Mouse (Mus musculus): ENCODE measurements at regions not wholly inside any gene's neighbourhood (a gene's known extent, or its start where the extent isn't known, plus 50 kb on each side); places are given as distances from the start of the nearest gene placed in this dataset.

DNA sequence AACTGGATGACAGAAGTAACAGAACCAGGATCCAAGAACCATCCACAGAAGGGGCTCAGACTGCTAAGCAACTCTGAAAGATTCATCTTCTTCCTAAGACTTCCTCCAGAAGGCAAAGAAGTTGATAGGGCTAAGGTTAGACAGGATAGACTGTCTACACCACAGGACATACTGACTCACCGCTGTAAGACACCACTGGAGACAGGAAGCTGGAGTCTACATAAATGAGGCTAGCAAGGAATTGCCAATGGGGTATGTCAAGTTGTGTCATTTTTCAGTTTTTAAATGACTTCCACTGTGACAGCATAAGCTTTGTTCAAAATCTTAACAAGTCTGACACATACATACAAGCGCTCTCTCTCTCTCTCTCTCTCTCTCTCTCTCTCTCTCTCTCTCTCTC, 645.4 kb upstream of the Gm10131 start:
- 86% methylated on average over 2 of the region's 2 CpGs for WGBS
- Histone ChIP-seq H3K9ac (ENCODE audit: low read length) (no peak overlapping the region), H3K36me3 (ENCODE audit: control insufficient read depth, insufficient read depth, low read length) (no peaks in the 10 kb centered on the region), H3K4me2 (ENCODE audit: low read length) (no peak overlapping the region), H3K4me1 (ENCODE audit: control insufficient read depth in 2 of 2, insufficient read depth in 2 of 2, low read length in 2 of 2) (peaks cover 7 to 31% of the 10 kb centered on the region in 2 experiments), H3K27ac (replicated peaks in 1 of 2; ENCODE audit: control insufficient read depth in 1 of 2, insufficient read depth in 1 of 2, low read depth in 2 of 2, low read length in 2 of 2) (no peak overlapping the region), H3K9me3 (ENCODE audit: control insufficient read depth, low read length) (no peaks in the 10 kb centered on the region), H3K4me3 (ENCODE audit: control insufficient read depth in 1 of 2, insufficient read depth in 1 of 2, low read depth in 1 of 2, low read length in 2 of 2) (no peak overlapping the region), H3K27me3 (ENCODE audit: control insufficient read depth, insufficient read depth, low read length) (peaks cover 6% of the 10 kb centered on the region)
- ATAC-seq (ENCODE audit: insufficient number of reproducible peaks, insufficient read depth, low FRiP score, low read depth): no peak

DNA sequence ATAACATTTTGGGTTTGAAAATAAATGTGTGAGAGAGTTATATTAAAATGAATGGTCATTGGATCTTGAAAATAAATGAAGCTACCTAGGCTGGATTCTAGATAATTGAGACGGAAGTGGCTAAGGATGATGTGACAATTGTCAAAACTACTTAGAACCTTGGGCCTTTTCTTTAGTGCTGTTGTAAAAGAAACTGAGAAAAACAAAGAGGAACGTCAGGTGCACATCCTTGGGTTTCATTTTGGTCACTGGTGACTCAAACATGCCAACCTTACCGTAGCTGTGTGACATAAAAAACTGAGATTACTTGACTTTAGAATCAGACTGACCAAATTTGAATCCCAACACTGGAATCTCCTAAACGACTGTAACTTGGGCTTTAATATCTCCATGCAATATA, 644.6 kb upstream of the Gm10131 start:
- ATAC-seq (ENCODE audit: insufficient number of reproducible peaks, insufficient read depth, low FRiP score, low read depth): no peak
- no peak overlapping the region for H3K4me2 ChIP-seq (ENCODE audit: low read length)
- no peak overlapping the region for H3K27ac ChIP-seq (replicated peaks in 1 of 2; ENCODE audit: control insufficient read depth in 1 of 2, insufficient read depth in 1 of 2, low read depth in 2 of 2, low read length in 2 of 2)
- H3K9ac ChIP-seq (ENCODE audit: low read length): no peak overlapping the region
- 89% methylated on average over 4 of the region's 4 CpGs for WGBS
- H3K4me3 ChIP-seq (ENCODE audit: control insufficient read depth in 1 of 2, insufficient read depth in 1 of 2, low read depth in 1 of 2, low read length in 2 of 2): no peak overlapping the region
- peaks cover 6% of the 10 kb centered on the region for H3K27me3 ChIP-seq (ENCODE audit: control insufficient read depth, insufficient read depth, low read length)
- H3K4me1 ChIP-seq (ENCODE audit: control insufficient read depth in 2 of 2, insufficient read depth in 2 of 2, low read length in 2 of 2): peaks cover 4 to 26% of the 10 kb centered on the region in 2 experiments
- H3K9me3 ChIP-seq (ENCODE audit: control insufficient read depth, low read length): no peaks in the 10 kb centered on the region
- H3K36me3 ChIP-seq (ENCODE audit: control insufficient read depth, insufficient read depth, low read length): no peaks in the 10 kb centered on the region

DNA sequence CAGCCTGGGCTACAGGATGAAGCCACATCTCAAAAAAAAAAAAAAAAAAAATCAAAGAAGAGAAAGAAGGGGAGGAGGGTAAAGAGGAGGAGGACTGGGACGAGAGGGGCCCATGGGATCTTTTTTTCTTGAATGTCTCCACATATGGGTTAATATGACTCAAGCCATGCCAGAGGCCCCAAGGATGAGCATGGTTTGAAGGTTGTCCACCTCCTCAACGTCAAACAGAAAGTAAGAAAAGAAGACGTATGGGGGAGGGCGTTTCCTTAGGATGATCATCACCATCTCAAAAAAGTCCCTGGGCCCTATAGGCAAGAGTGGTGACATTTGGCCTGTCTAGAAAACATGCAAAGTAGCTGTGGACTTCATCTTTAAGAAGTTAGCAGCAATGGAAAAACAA, 643.9 kb upstream of the Gm10131 start:
- H3K9ac ChIP-seq (ENCODE audit: low read length): no peak overlapping the region
- no peak overlapping the region for H3K27ac ChIP-seq (replicated peaks in 1 of 2; ENCODE audit: control insufficient read depth in 1 of 2, insufficient read depth in 1 of 2, low read depth in 2 of 2, low read length in 2 of 2)
- WGBS: 86% methylated on average over 4 of the region's 4 CpGs
- peaks cover 4 to 21% of the 10 kb centered on the region in 2 experiments for H3K4me1 ChIP-seq (ENCODE audit: control insufficient read depth in 2 of 2, insufficient read depth in 2 of 2, low read length in 2 of 2)
- no peak for ATAC-seq (ENCODE audit: insufficient number of reproducible peaks, insufficient read depth, low FRiP score, low read depth)
- no peaks in the 10 kb centered on the region for H3K36me3 ChIP-seq (ENCODE audit: control insufficient read depth, insufficient read depth, low read length)
- H3K9me3 ChIP-seq (ENCODE audit: control insufficient read depth, low read length): no peaks in the 10 kb centered on the region
- peaks cover 6% of the 10 kb centered on the region for H3K27me3 ChIP-seq (ENCODE audit: control insufficient read depth, insufficient read depth, low read length)
- no peak overlapping the region for H3K4me2 ChIP-seq (ENCODE audit: low read length)
- no peak overlapping the region for H3K4me3 ChIP-seq (ENCODE audit: control insufficient read depth in 1 of 2, insufficient read depth in 1 of 2, low read depth in 1 of 2, low read length in 2 of 2)

- WGBS: 5% methylated on average over 10 of the region's 10 CpGs
- Histone ChIP-seq H3K4me2 (ENCODE audit: low read length) (peak overlapping the region; percentile 26), H3K36me3 (ENCODE audit: control insufficient read depth, insufficient read depth, low read length) (no peaks in the 10 kb centered on the region), H3K27ac (replicated peaks in 1 of 2; ENCODE audit: control insufficient read depth in 1 of 2, insufficient read depth in 1 of 2, low read depth in 2 of 2, low read length in 2 of 2) (peak overlapping the region in 1 of 2 experiments; percentile 24; a peak in 1 of 4 replicates), H3K9me3 (ENCODE audit: control insufficient read depth, low read length) (no peaks in the 10 kb centered on the region), H3K4me3 (ENCODE audit: control insufficient read depth in 1 of 2, insufficient read depth in 1 of 2, low read depth in 1 of 2, low read length in 2 of 2) (no peak overlapping the region), H3K4me1 (ENCODE audit: control insufficient read depth in 2 of 2, insufficient read depth in 2 of 2, low read length in 2 of 2) (peaks cover 4 to 18% of the 10 kb centered on the region in 2 experiments), H3K9ac (ENCODE audit: low read length) (no peak overlapping the region), H3K27me3 (ENCODE audit: control insufficient read depth, insufficient read depth, low read length) (peaks cover 6% of the 10 kb centered on the region)
- ATAC-seq (ENCODE audit: insufficient number of reproducible peaks, insufficient read depth, low FRiP score, low read depth): peak; percentile 70
Measured at GRCm38 (mm10) chr8:34753046-34753445, 641.5 kb upstream of the Gm10131 start.

GRCm38 (mm10) chr8:34748521-34748920, 637.0 kb upstream of the Gm10131 start:
- no peaks in the 10 kb centered on the region for H3K9me3 ChIP-seq (ENCODE audit: control insufficient read depth, low read length)
- no peak overlapping the region for H3K27ac ChIP-seq (replicated peaks in 1 of 2; ENCODE audit: control insufficient read depth in 1 of 2, insufficient read depth in 1 of 2, low read depth in 2 of 2, low read length in 2 of 2)
- H3K4me1 ChIP-seq (ENCODE audit: control insufficient read depth in 2 of 2, insufficient read depth in 2 of 2, low read length in 2 of 2): peaks cover 4 to 14% of the 10 kb centered on the region in 2 experiments
- H3K9ac ChIP-seq (ENCODE audit: low read length): no peak overlapping the region
- no peaks in the 10 kb centered on the region for H3K27me3 ChIP-seq (ENCODE audit: control insufficient read depth, insufficient read depth, low read length)
- 46% methylated on average over 8 of the region's 8 CpGs for WGBS
- no peak for ATAC-seq (ENCODE audit: insufficient number of reproducible peaks, insufficient read depth, low FRiP score, low read depth)
- H3K4me3 ChIP-seq (ENCODE audit: control insufficient read depth in 1 of 2, insufficient read depth in 1 of 2, low read depth in 1 of 2, low read length in 2 of 2): no peak overlapping the region
- H3K4me2 ChIP-seq (ENCODE audit: low read length): no peak overlapping the region
- H3K36me3 ChIP-seq (ENCODE audit: control insufficient read depth, insufficient read depth, low read length): no peaks in the 10 kb centered on the region

DNA sequence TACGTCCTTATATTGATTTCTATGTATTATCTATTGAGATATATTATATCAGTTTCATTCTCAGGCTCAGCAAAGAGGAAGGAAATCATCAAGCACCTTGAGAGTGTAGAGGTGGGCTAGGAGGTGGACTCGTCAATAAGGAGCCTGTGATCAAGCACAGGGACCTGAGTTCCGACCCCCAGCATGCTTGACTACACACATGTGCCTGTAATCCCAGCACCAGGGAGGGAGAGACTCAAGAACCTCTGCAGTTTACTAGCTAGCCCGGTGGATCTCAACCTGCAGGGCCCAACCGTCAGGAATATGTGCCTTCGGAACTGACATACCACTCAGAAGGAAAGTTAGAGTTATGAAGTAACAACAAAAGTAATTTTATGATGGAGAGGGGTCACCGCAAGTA, 634.2 kb upstream of the Gm10131 start:
- ATAC-seq (ENCODE audit: insufficient number of reproducible peaks, insufficient read depth, low FRiP score, low read depth): no peak
- H3K36me3 ChIP-seq (ENCODE audit: control insufficient read depth, insufficient read depth, low read length): no peaks in the 10 kb centered on the region
- H3K9me3 ChIP-seq (ENCODE audit: control insufficient read depth, low read length): no peaks in the 10 kb centered on the region
- WGBS: 90% methylated on average over 7 of the region's 7 CpGs
- H3K4me2 ChIP-seq (ENCODE audit: low read length): no peak overlapping the region
- no peaks in the 10 kb centered on the region for H3K27me3 ChIP-seq (ENCODE audit: control insufficient read depth, insufficient read depth, low read length)
- no peak overlapping the region for H3K9ac ChIP-seq (ENCODE audit: low read length)
- no peak overlapping the region for H3K27ac ChIP-seq (replicated peaks in 1 of 2; ENCODE audit: control insufficient read depth in 1 of 2, insufficient read depth in 1 of 2, low read depth in 2 of 2, low read length in 2 of 2)
- no peaks in the 10 kb centered on the region for H3K4me1 ChIP-seq (ENCODE audit: control insufficient read depth in 2 of 2, insufficient read depth in 2 of 2, low read length in 2 of 2)
- H3K4me3 ChIP-seq (ENCODE audit: control insufficient read depth in 1 of 2, insufficient read depth in 1 of 2, low read depth in 1 of 2, low read length in 2 of 2): no peak overlapping the region

DNA sequence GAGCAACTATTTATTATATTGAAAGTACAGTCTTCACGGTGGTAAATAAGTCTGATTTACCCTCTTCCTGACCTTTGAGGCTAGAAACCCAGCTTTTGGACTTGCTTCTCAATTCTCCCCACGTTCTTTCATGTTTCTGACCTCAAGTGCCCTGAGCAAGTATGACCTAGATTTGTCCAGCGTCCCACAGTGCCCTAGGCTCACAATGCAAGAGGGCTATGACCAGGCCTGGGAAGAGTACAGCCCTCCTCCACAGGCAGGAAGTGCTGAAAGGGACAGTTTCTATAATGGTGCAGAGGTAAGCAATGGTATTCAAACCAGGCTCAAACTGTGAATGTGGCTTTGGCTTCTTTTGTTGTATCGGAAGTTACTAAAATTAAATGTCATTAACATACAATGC, 633.1 kb upstream of the Gm10131 start:
- H3K4me1 ChIP-seq (ENCODE audit: control insufficient read depth in 2 of 2, insufficient read depth in 2 of 2, low read length in 2 of 2): no peaks in the 10 kb centered on the region
- H3K4me3 ChIP-seq (ENCODE audit: control insufficient read depth in 1 of 2, insufficient read depth in 1 of 2, low read depth in 1 of 2, low read length in 2 of 2): no peak overlapping the region
- no peak overlapping the region for H3K4me2 ChIP-seq (ENCODE audit: low read length)
- no peak for ATAC-seq (ENCODE audit: insufficient number of reproducible peaks, insufficient read depth, low FRiP score, low read depth)
- WGBS: 60% methylated on average over 4 of the region's 4 CpGs
- no peak overlapping the region for H3K27ac ChIP-seq (replicated peaks in 1 of 2; ENCODE audit: control insufficient read depth in 1 of 2, insufficient read depth in 1 of 2, low read depth in 2 of 2, low read length in 2 of 2)
- H3K9ac ChIP-seq (ENCODE audit: low read length): no peak overlapping the region
- H3K36me3 ChIP-seq (ENCODE audit: control insufficient read depth, insufficient read depth, low read length): no peaks in the 10 kb centered on the region
- H3K9me3 ChIP-seq (ENCODE audit: control insufficient read depth, low read length): no peaks in the 10 kb centered on the region
- H3K27me3 ChIP-seq (ENCODE audit: control insufficient read depth, insufficient read depth, low read length): no peaks in the 10 kb centered on the region

DNA sequence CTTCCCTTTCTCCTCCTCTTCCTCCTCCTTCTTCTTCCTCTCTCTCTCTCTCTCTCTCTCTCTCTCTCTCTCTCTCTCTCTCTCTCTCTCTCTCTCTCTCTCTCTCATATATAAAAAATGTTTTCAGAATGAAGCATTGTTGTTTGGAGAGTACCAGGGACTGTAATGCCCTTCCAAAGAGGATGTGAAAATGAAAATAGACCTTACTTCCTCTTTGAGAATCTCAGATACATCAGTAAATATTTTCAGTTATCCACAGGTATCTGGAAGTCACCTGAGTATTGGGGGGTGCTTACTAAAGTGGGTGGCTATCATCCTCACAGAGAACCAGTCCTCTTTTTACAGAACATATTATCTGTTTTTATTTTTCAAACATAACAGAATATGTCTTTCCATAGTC, 632.6 kb upstream of the Gm10131 start:
- Histone ChIP-seq H3K27ac (replicated peaks in 1 of 2; ENCODE audit: control insufficient read depth in 1 of 2, insufficient read depth in 1 of 2, low read depth in 2 of 2, low read length in 2 of 2) (no peak overlapping the region), H3K4me3 (ENCODE audit: control insufficient read depth in 1 of 2, insufficient read depth in 1 of 2, low read depth in 1 of 2, low read length in 2 of 2) (no peak overlapping the region), H3K9ac (ENCODE audit: low read length) (no peak overlapping the region), H3K9me3 (ENCODE audit: control insufficient read depth, low read length) (no peaks in the 10 kb centered on the region), H3K36me3 (ENCODE audit: control insufficient read depth, insufficient read depth, low read length) (no peaks in the 10 kb centered on the region), H3K4me2 (ENCODE audit: low read length) (no peak overlapping the region), H3K4me1 (ENCODE audit: control insufficient read depth in 2 of 2, insufficient read depth in 2 of 2, low read length in 2 of 2) (no peaks in the 10 kb centered on the region), H3K27me3 (ENCODE audit: control insufficient read depth, insufficient read depth, low read length) (no peaks in the 10 kb centered on the region)
- no peak for ATAC-seq (ENCODE audit: insufficient number of reproducible peaks, insufficient read depth, low FRiP score, low read depth)

Data from heart, embryonic 14.5 days (tissue).